Mouse (Mus musculus) left cerebral cortex, adult 9 months (tissue): ENCODE measurements at regions not wholly inside any gene's neighbourhood (a gene's known extent, or its start where the extent isn't known, plus 50 kb on each side); places are given as distances from the start of the nearest gene placed in this dataset.

Experiments used
- DNase-seq, 2 experiments: peaks; one replicate each; pipeline ENCODE4 v3.0.0; 2022; ENCODE audit warnings: low spot score in 2 of 2

- DNase-seq = no peak
These were observed 651.7 kb upstream of the Lmcd1 start for GRCm38 (mm10) chr6:111621684-111622480.

DNA sequence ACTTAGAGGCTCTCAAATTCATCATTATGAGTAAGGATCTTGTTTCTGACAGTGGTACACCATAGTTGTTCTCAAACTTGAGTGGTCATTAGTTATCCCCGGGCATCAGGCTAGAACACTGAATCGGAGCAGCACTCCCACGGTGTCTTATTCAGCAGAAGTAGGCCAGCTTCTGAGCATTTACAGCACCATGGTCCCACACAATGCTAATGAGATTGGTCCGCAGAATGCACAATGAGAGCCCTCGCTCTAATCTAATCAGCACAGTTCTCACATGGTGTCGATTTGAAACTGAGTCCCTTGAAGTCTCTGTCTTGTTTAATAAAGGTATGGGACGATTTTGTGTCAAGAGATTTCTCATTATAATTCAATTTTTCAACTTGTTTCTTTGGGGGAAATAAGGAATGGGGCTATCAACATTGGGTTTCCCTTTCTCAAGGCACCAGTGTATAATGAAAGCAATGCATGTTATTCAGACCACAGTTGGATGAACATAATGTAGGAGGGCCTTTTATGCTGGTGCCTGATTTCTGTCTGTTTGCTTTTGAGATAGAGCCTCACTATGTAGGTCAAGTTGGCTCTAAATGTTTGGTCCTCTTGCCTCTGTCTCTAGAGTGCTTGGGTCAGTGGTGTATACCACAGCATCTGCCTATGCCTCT is 650.9 kb upstream of the Lmcd1 start:
- peak in 1 of 2 experiments; percentile 8 for DNase-seq

DNA sequence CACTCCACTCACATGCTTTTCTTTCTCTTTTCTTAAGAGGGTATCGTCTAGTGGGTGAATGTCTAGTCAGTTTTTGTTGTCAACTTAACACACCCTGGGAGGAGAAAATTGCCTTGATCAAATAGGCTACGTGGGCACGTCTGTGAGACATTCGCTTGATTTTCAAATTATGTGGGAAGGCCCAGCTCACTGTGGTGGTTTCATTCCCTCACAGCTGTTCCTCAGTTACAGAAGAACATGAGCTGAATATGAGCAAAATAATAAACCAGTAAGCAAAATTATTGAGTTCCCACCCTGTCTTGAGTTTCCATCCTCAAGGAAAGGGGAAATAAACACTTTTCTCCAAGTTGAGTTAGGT is 650.4 kb upstream of the Lmcd1 start:
- DNase-seq = peak in 1 of 2 experiments; percentile 2

- DNase-seq = no peak
These were observed 648.1 kb upstream of the Lmcd1 start for GRCm38 (mm10) chr6:111625501-111625900.

GRCm38 (mm10) chr6:111652736-111653135 is 620.8 kb upstream of the Lmcd1 start:
- no peak for DNase-seq

DNA sequence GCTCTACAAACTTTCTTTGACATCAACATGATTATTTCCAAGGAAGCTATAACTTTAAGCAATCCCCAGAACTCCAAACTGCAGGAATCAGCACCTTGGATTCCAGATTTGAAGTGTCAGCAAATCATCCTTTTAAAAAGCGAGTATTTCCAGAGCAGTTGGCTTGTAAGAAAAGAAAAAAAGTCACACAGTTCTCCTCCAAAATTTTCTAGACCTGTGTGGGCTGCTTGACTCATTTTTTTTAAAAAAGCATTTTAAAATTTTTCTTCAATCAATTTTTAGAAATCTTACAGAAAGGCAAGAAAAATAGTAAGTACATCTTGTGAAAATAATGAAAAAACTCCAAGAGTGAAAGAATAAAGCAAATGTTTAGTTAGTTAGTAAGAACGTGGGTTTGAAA is 613.6 kb upstream of the Lmcd1 start:
- peak; percentile 8 to 9 for DNase-seq

- DNase-seq = peak in 1 of 2 experiments; percentile 4
These were observed 609.0 kb upstream of the Lmcd1 start for GRCm38 (mm10) chr6:111664603-111665002.

DNA sequence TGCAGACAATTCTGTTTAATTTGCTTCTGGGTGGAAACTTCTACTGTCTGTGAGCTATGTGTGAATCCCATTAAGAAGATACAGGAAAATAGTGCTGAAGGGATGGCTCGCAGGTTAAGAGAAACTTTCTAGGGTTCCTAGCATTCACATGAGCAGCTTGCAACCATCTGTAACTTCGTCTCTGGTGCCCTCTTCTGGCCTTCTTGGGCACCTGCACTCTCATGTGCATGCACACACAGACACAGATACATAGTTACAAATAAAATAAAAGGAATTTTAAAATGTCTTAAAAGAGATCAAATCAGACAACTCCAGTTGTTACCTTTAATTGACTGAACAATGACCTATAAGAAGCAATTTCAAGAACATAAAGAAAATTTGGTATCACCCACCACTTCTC is 588.6 kb upstream of the Lmcd1 start:
- no peak for DNase-seq

GRCm38 (mm10) chr6:111702864-111703263 is 570.7 kb upstream of the Lmcd1 start:
- DNase-seq = no peak

DNA sequence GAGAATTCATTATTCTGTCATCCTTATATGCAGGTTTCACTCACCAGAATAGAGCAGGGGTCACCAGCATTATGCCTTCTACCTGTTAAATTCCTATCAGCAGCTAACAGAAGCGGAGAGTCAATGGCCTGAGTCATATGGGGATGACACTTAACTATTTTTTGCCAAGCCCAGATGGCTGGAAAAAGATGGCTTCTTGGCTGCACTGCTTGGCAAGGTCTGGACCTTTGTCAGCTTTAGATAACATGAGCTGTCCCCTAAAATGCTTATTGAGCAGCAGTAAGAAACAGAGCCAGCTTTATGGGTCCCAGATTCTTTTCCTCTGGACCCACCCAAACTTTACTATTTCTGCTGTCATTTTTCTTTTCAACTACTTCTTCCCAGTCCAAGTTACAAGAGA is 565.3 kb upstream of the Lmcd1 start:
- DNase-seq = no peak

GRCm38 (mm10) chr6:111725969-111726368 is 547.6 kb upstream of the Lmcd1 start:
- no peak for DNase-seq

DNA sequence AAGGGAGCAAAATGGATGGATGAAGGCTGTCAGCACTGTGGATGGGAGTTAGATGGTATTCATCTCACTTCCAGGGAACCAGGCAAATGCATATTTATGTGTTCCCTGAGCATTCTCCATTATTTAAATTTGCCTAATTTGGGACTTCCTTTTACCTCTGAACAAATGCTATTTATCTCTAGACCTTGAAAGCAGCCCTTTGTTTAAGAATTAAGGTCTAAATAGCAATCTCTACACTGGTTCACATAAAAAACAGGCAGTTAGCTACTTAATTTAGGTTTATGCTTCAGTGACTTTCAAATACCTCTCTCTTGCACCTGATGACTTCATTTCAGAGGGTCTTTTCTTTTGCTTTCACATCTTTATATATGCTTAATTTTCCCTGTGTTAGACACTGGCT is 543.2 kb upstream of the Lmcd1 start:
- no peak for DNase-seq

DNA sequence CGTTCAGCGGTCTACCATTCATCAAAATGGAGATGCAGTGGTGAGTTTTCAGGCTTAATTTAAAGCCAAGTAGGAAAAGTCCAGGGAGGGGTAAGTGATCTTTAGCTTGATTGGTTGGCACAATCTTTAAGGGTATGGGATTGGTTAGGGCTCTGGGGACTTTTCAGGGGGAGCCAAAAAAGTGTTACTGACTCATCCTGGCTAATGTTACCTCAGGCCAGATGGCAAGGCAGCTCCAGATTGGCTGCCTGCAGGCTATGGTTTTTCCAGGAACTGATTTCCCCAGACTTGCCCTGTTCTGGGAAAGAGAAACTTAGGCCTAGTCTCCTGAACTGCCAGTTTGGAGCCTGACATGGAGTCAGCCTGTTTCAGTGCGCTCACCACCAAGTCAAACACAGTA is 539.6 kb upstream of the Lmcd1 start:
- peak in 1 of 2 experiments; percentile 5 for DNase-seq

DNA sequence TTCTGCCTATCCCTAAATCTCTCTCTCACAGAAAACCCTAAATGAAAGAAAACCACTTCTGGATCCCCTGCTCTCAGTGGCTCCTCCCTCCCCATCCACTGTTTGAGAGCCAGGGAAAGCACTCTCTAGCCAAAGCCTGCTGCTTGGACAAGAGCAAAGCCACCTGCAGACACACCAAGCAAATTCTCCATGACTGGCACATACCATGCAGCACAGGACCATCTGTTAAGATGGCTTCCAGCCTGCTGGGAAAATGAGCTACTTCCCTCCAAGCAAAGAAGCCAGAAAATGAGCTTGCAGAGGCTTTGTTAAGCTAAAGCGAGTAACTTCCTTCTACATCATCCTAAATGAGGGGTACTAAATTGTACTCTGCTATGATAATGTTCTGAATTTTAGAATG is 534.6 kb upstream of the Lmcd1 start:
- DNase-seq = peak in 1 of 2 experiments; percentile 23

DNA sequence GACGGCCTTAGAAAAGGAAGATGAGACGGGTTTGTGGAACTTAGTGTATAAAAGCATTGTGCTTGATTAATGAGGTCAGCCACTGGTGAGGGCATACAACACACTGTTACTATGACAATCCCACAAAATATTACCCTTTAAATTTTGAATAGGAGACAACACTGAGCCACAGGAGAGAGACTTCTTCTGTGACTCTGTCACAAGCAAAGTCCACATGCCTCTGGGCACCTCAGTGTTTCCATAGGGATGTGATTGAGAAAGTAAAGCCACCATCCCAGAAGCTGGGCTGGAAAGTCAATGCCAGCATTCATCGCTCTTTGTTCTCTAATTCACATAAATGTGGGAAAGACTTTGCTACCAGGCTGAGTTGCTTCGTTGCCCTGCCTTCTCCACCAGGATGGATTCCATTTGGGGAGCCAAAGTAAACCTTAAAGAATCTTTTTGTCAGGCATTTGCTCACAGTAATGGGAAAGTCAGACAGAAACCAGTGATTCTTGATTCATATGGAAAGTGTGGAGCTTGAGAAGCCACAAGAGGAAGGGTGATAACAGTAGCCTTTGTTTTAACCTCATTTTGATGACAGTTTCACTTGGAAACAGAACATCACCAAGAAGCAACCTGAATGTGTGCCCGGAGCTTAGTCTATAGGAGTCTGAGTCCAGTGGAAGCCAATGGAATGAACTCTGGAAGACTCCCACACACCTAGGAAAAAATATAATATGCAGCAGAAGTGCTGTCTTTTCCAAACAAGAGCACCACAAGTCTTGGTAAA is 491.7 kb upstream of the Lmcd1 start:
- no peak for DNase-seq

DNA sequence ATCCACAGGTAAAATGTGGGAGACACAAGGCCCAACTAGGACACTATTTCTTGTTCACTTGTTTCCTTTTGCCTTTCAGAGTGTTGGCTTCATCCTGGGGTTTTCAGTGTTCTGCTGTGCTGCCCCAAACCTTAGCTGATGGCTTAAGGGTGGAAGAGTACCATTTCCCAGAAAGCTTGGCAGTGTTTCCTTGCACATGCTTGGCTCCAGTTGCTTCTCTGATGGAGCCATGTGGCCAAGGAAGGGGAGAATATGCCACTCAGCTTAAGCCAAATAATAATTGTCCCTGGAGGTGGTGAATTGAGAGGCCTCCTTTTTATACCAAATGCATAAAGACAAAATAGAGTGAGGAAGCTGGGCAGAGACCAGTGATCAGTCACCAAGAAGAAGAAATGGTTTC is 464.9 kb upstream of the Lmcd1 start:
- no peak for DNase-seq

DNA sequence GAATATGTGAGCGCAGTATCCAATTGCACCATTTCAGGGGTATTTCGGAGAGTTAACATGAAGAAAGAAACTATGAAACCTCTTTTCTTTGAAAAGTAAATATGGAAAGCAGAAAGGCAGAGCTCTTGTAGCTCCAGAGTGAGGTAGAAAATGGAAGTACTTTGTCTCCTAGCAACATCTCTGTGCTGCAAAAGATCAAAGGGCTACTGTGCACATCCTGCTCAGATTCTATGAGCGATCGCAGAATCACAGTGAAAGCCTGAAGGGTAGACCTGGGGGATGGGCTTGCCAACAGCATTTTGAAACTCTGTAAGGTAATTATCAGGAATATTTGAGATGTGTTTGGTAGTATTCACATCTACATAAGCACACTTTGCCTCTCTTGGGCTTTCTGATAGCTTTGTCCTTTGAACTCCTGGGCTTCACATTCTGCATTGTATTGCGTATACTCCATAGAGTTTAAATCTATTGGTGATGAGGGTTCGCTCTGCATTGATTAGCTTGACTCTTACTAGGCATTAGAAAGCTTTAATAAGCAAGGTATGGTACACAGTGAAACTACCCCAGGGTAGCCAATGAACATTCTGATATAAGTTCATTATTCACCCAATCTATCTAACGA is 459.5 kb upstream of the Lmcd1 start:
- no peak for DNase-seq

DNA sequence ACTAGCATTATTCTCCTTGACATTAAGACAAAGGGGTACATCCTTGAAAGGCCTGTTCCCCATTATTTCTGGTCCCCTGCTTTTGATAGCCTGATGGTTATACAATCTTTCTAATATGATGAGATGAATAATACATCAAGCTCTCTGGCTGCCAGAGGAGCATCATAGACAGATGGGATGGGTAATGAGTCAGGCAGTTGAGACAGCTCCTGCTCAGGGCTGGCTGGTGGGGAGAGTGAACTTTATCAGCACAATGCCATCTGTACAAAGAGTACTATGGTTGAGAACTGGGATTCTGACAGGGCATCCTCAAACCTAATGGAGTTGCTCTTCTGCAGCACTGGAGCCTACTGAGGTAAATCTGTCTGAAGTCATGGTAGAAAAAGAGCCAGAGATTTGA is 458.4 kb upstream of the Lmcd1 start:
- no peak for DNase-seq

DNA sequence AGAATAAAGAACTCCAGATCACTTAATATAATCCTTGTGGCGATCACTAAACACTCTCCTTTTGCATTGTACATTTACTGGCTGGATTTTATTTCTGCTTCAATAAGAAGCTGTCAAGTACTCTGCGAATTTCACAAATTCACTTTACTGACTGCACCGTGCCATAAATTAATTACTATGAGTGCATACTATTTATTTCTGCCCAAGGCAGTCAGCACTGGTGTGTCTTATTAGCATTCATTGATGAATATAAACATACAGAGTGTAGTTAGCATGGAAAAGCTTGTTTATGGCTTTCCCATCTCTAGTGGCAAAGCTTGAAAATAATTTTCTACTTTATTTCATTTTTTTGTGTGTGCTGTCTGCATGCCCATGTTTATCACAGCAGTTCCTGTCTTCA is 453.3 kb upstream of the Lmcd1 start:
- DNase-seq = no peak

DNA sequence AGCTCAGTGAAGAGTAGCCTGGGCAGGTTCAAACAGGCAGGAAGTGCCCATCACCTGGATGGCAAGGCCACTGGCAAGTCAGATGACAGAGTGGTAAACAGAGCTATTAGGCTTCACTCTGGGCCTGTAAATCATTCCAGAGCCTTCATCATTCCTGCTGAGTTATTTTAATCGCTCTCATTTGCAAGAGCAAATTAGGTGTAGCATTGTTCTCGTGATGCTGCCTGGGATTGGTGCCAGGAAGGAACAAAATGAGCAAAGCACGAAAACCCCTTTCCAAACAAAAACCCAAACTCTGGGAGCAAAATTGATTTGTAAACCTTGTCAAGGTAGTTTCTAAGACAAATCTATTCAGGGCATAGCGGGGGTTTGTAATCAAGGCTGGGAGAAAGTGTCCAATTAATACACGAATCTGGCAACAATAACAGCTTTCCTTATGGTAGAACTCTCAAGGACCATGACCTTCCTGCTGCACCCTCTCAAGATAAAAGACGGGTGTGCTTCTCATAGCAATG is 429.2 kb upstream of the Lmcd1 start:
- DNase-seq = peak in 1 of 2 experiments; percentile 13

DNA sequence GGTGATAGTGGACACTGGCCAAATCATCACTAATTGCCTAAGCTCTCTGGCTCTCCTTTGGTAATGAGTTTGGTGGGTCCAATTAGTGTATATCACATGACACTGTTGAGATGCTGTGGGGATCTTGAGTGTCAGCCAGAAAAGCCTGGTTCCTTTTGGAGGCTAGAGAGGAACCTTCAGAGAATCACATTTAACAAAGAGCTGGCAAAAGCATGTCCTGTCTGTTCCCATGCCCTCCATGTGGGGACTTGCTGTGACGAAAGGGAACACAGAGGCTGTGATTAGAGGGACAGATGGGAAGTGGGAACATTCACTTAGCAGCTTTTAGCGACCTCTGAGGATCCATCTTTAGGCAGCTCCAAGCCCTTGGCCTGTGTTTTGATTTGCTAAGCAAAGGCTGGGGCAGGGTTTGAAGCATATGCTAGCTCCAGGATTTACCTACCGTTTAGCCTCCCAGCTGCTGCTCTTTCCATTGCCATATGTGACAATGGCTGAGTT is 407.4 kb upstream of the Lmcd1 start:
- peak in 1 of 2 experiments; percentile 23 for DNase-seq

- DNase-seq = no peak
These were observed 391.0 kb upstream of the Lmcd1 start for GRCm38 (mm10) chr6:111882557-111882956.
